Mouse (Mus musculus) heart, postnatal 0 days (tissue): Measurements from ENCODE around the gene Emilin2. TPM values are rescaled to one million over a fixed set of nuclear protein-coding genes. Genes with fewer than 3 reads are reported as not detected.

Experiments
- ATAC-seq: fragments of 200-750 bp; cut with Nextera tagmentation; 2 replicates; pipeline ENCODE4 v1.8.0; 2017; ENCODE audit warnings: low read depth, moderate number of reproducible peaks, moderate library complexity; ENCODE audit not compliant: insufficient read depth
- DNase-seq: peaks from one replicate; pipeline ENCODE4 v3.0.0-alpha.2; 2016; ENCODE audit warnings: low spot score
- H3K27ac ChIP-seq: fragments of 300-500 bp; sonication (generic); 2 replicates; pipeline ENCODE4 v1.5.1; 2014; ENCODE audit warnings: low read depth, mild to moderate bottlenecking
- H3K27me3 ChIP-seq: fragments of 300-500 bp; sonication (generic); 2 replicates; pipeline ENCODE4 v1.6.1; 2014; ENCODE audit warnings: low read length, mixed read lengths; ENCODE audit not compliant: control insufficient read depth, insufficient read depth
- H3K36me3 ChIP-seq: fragments of 300-500 bp; sonication (generic); replicated peaks from 2 replicates; pipeline ENCODE4 v1.6.1; 2014; ENCODE audit warnings: low read length, mixed read lengths; ENCODE audit not compliant: control insufficient read depth, insufficient read depth
- H3K4me1 ChIP-seq: fragments of 300-500 bp; sonication (generic); 2 replicates; pipeline ENCODE4 v1.6.1; 2014; ENCODE audit warnings: antibody characterized with exemption; ENCODE audit not compliant: control insufficient read depth, insufficient read depth
- H3K4me2 ChIP-seq: fragments of 300-500 bp; sonication (generic); 2 replicates; pipeline ENCODE4 v1.6.1; 2014; ENCODE audit warnings: low read depth, mild to moderate bottlenecking, low read length, moderate library complexity
- H3K4me3 ChIP-seq: fragments of 300-500 bp; sonication (generic); 2 replicates; pipeline ENCODE4 v1.5.1; 2014; ENCODE audit warnings: low read depth, low read length
- H3K9ac ChIP-seq: fragments of 300-500 bp; sonication (generic); replicated peaks from 2 replicates; pipeline ENCODE4 v1.6.1; 2014; ENCODE audit warnings: low read depth, low read length, mixed read lengths
- H3K9me3 ChIP-seq: fragments of 300-500 bp; sonication (generic); replicated peaks from 2 replicates; pipeline ENCODE4 v1.6.1; 2016; ENCODE audit warnings: low read length; ENCODE audit not compliant: control insufficient read depth
- CTCF ChIP-seq: IDR thresholded peaks from 2 replicates; pipeline ENCODE4 v1.5.1; 2016; ENCODE audit warnings: antibody characterized with exemption, control low read depth, low read depth
- EP300 ChIP-seq: IDR thresholded peaks from 2 replicates; pipeline ENCODE4 v1.6.1; 2016; ENCODE audit warnings: antibody characterized with exemption, low read depth
- WGBS: fragments of 180-500 bp; shearing (Covaris S2); extraction: QIAGEN DNeasy Blood & Tissue Kit; methylation state at CpG from one replicate; pipeline ENCODE4 v1.1.7; 2014; 5-methylcytosine and 5-hydroxymethylcytosine counted together
- polyA plus RNA-seq: library from polyadenylated mRNA; unstranded; fragments of >200 nt; fragmentation: Nextera tagmentation; extraction: Ambion mirVana; gene quantifications from 2 replicates; pipeline ENCODE4 v1.2.1, GENCODE M21; 2015
- total RNA-seq: library from RNA; depleted of rRNA; stranded (reverse); fragments of >200 nt; gene quantifications from 2 replicates; pipeline ENCODE4 v1.2.3, GENCODE M21; 2014; ENCODE audit warnings: low replicate concordance; rRNA removed

Emilin2 gene
- total and polyA plus RNA-seq, 2 experiments from 2014 or later, result 65.3 to 86.4 TPM

- no peak for ATAC-seq
- Histone ChIP-seq H3K9me3 (peaks cover 7% of the 10 kb centered on the region), H3K9ac (no peak overlapping the region), H3K4me1 (no peaks in the 10 kb centered on the region), H3K4me2 (no peak overlapping the region), H3K27me3 (no peaks in the 10 kb centered on the region), H3K27ac (no peak overlapping the region), H3K4me3 (no peak overlapping the region), H3K36me3 (0 out of 2 replicates have a peak, but pooled peaks cover 3% of the 10 kb centered on the region)
- no peak for TF ChIP-seq EP300
- no peak for TF ChIP-seq CTCF
- WGBS, result 53% methylated on average over 12 of the region's 12 CpGs
- DNase-seq, result no peak
Measured at GRCm38 (mm10) chr17:71206136-71206893, 105.5 kb downstream of the Emilin2 start.

- TF ChIP-seq CTCF (no peak), EP300 (no peak)
- H3K4me2 ChIP-seq, result no peak overlapping the region
- DNase-seq (no peak), ATAC-seq (no peak)
- peaks cover 7% of the 10 kb centered on the region for H3K9me3 ChIP-seq
- 0 out of 2 replicates have a peak, but pooled peaks cover 3% of the 10 kb centered on the region for H3K36me3 ChIP-seq
- no peaks in the 10 kb centered on the region for H3K4me1 ChIP-seq
- no peak overlapping the region for H3K27ac ChIP-seq
- H3K4me3 ChIP-seq, result no peak overlapping the region
- 83% methylated on average over 6 of the region's 6 CpGs for WGBS
- H3K9ac ChIP-seq, result no peak overlapping the region
- H3K27me3 ChIP-seq, result no peaks in the 10 kb centered on the region
Measured at GRCm38 (mm10) chr17:71204809-71205091, 107.0 kb downstream of the Emilin2 start.

- peaks cover 7% of the 10 kb centered on the region for H3K9me3 ChIP-seq
- H3K27ac ChIP-seq, result no peak overlapping the region
- H3K9ac ChIP-seq, result no peak overlapping the region
- no peaks in the 10 kb centered on the region for H3K4me1 ChIP-seq
- no peak for TF ChIP-seq EP300
- TF ChIP-seq CTCF, result no peak
- H3K36me3 ChIP-seq, result 0 out of 2 replicates have a peak, but pooled peaks cover 3% of the 10 kb centered on the region
- DNase-seq (no peak), ATAC-seq (no peak)
- H3K4me3 ChIP-seq, result no peak overlapping the region
- no peaks in the 10 kb centered on the region for H3K27me3 ChIP-seq
- H3K4me2 ChIP-seq, result no peak overlapping the region
- 79% methylated on average over 9 of the region's 9 CpGs for WGBS
Measured at GRCm38 (mm10) chr17:71203998-71204808, 107.6 kb downstream of the Emilin2 start.

Other genes starting within 250 kb of the Emilin2 start
- 7.7 and 22.2 TPM in 2 replicates for gene Lpin2, start 129.4 kb downstream of the Emilin2 start, total RNA-seq
- 7.2 and 8.5 TPM in 2 replicates for gene Lpin2, start 129.4 kb downstream of the Emilin2 start, polyA plus RNA-seq
- gene Gm4707, start 147.9 kb upstream of the Emilin2 start, total RNA-seq, result 0.69 and 5.1 TPM in 2 replicates
- 0.90 and 1.5 TPM in 2 replicates for gene Gm4707, start 147.9 kb upstream of the Emilin2 start, polyA plus RNA-seq
- gene Smchd1, start 163.4 kb upstream of the Emilin2 start, total RNA-seq, result 16.1 and 40.9 TPM in 2 replicates
- gene Smchd1, start 163.4 kb upstream of the Emilin2 start, polyA plus RNA-seq, result 18.6 and 18.7 TPM in 2 replicates
- gene Ndc80, start 214.9 kb upstream of the Emilin2 start, total RNA-seq, result 6.4 and 8.3 TPM in 2 replicates
- gene Ndc80, start 214.9 kb upstream of the Emilin2 start, polyA plus RNA-seq, result 9.9 and 11.6 TPM in 2 replicates
- not detected in 2 replicates for gene Spdya, start 240.1 kb upstream of the Emilin2 start, total RNA-seq
- 0.27 and 0.32 TPM in 2 replicates for gene Spdya, start 240.1 kb upstream of the Emilin2 start, polyA plus RNA-seq